Comparison of ENCODE assay signal across 20 mouse cellular contexts in the genomic region with DNA sequence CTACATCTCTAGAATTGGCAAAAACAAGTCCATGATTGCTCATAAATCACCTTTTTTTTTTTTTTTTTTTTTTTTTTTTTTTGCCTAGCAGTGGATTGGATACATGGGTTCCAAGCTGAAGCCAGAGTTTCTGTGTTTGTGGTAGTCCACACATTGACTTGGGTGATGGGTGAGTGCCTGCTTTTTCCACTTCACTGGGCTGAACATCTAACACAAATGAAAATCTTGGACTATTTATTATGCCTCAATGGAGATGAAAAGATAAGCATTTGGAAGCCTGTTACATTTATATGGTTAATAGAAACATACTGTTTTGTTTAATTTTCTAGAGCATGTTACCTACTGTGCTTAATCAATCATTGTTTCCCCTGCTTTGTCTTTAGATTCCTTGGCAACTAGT.
"Had no signal": no experiment of that assay in that cellular context is flagged by ENCODE, and none has a peak within 500 bp of the region (broad histone marks: within the 10 kb centered on the region; RNA-seq: fewer than 3 reads in every experiment).

No protein-coding gene starts in this region.

- ATAC-seq: liver, postnatal 0 days; lung, postnatal 0 days had no signal

- H3K36me3 ChIP-seq: limb, embryonic 12.5 days; limb, embryonic 15.5 days; neural tube, embryonic 13.5 days had no signal

- H3K4me2 ChIP-seq: limb, embryonic 12.5 days; limb, embryonic 15.5 days; liver, embryonic 11.5 days; lung, embryonic 14.5 days; neural tube, embryonic 13.5 days had no signal

- H3K27ac ChIP-seq: limb, embryonic 12.5 days; limb, embryonic 15.5 days; liver, embryonic 14.5 days; macrophage; neural tube, embryonic 13.5 days had no signal

- H3K4me3 ChIP-seq: limb, embryonic 12.5 days; limb, embryonic 15.5 days; myocyte; neural tube, embryonic 13.5 days had no signal

- H3K27me3 ChIP-seq: limb, embryonic 12.5 days; limb, embryonic 15.5 days; neural tube, embryonic 13.5 days had no signal

- DNase-seq: kidney, adult 18-20 months; kidney, adult 9 months; kidney, postnatal 14 days; kidney, postnatal 4 days; left cerebral cortex, postnatal 4 days; liver, postnatal 0 days; lung, embryonic 14.5 days; midbrain, embryonic 14.5 days; right cerebral cortex, postnatal 25 days; spleen, adult 18-20 months; thymus, adult 18-20 months; thymus, postnatal 36 days had no signal

- H3K4me1 ChIP-seq: limb, embryonic 12.5 days; limb, embryonic 15.5 days; neural tube, embryonic 13.5 days had no signal

- H3K9me3 ChIP-seq: limb, embryonic 12.5 days; limb, embryonic 15.5 days; neural tube, embryonic 13.5 days had no signal

- H3K9ac ChIP-seq: limb, embryonic 12.5 days; limb, embryonic 15.5 days; liver, embryonic 14.5 days; liver, postnatal 0 days; lung, embryonic 14.5 days; neural tube, embryonic 13.5 days had no signal
